Mouse (Mus musculus) embryonic fibroblast, embryonic 13.5 days (primary cell): ENCODE data around the gene Tmem181a. TPM values are rescaled to one million over a fixed set of nuclear protein-coding genes. Genes with fewer than 3 reads are reported as not detected.
"Not testable (repeated sequence)": the region's sequence is repeated elsewhere in the genome, so short reads cannot be mapped to it uniquely, and the experiment has no call there.

Experiments
- H3K27ac ChIP-seq: 2 replicates; pipeline ENCODE4 v1.5.1; 2012; ENCODE audit warnings: low read length, control low read depth, inconsistent platforms; ENCODE audit not compliant: insufficient read depth
- H3K4me1 ChIP-seq: 2 replicates; pipeline ENCODE4 v1.6.1; 2011; ENCODE audit warnings: low read length; ENCODE audit not compliant: control insufficient read depth, insufficient read depth
- H3K4me3 ChIP-seq: 2 replicates; pipeline ENCODE4 v1.5.1; 2011; ENCODE audit warnings: mild to moderate bottlenecking, control low read depth, low read length; ENCODE audit not compliant: insufficient read depth
- polyA plus RNA-seq: library from polyadenylated mRNA; stranded (reverse); fragments of >200 nt; gene quantifications from 2 replicates; pipeline ENCODE4 v1.2.4, GENCODE M21; 2011; ENCODE audit warnings: low read depth; ENCODE audit not compliant: missing spikeins, insufficient read length

Gene Tmem181a
- polyA plus RNA-seq, 1 experiment: 29.0 TPM

DNA sequence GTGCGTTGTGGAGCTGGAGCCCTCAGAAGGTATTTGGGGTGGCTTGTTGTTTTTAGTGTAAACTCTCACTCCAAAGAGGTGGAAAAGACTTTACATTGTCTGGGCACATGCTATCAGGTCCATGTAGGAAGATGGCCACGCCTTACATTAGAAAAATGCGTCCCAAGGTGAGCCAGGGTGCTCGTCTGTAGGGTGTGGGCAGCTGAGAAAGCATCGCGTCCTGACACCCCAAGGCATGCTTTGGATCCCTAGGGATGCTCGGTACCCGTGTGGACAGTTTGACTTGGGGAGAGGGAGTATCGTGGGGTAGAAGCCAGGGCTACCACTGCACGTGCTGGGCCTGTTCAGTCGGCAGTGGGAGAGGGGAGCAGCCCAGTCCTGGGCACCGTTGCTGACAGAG lies 32.4 kb downstream of the Tmem181a start:
- not testable (repeated sequence) for H3K4me3 ChIP-seq, H3K27ac ChIP-seq, H3K4me1 ChIP-seq

DNA sequence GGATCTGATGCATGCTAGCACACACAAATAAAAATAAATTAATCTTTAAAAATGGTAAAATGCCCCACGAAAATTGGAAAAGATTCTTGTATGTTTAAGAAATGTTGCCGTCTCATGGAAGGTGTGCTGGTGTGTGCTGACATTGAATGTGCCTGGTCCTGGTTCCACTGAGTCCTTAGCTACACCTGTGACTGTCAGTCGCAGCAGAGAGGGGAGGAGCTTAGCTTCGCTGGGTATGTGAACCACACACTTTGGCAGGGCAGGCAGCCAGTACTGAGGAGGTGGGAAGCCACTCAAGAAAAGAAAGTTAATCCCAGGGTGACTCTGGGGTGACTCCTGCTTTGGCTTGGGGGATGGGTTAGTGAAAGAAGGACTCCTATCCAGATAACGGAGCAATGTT lies 37.2 kb downstream of the Tmem181a start:
- not testable (repeated sequence) for H3K4me1 ChIP-seq, H3K27ac ChIP-seq, H3K4me3 ChIP-seq

DNA sequence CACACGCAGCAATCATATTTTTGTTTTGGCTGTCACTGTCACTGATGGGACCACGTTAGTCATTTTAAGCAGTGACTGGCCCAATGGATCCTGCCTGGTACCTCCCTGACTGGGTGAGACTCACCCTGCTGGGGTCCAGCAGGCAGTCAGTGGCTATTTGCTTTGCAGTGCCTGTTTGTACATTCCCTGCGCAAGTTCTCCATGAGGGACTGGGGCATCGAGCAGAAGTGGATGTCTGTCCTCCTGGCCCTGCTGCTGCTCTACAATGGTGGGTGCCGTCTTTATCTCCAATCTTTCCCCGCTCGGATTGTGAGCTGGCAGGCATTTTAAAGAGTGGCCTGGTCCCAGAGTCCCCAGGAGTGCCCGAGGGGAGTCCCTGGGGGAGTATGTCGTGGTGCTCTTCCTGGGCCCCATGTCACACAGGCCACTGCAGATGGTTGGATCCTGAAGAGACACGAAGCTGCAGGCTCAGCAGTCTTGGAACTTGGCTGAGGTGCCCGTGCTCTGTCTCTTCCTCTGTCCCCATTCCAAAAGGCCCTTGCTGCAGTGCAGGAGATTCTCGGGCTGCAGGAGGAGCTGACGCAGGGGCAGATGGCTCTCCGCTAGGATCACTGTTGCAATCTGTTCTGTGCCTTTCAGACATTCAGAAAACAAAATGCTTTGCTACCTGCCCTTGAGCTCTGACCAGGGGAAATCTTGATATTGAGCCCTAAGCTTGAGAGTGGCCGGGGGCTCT lies 40.6 kb downstream of the Tmem181a start:
- not testable (repeated sequence) for H3K4me3 ChIP-seq

DNA sequence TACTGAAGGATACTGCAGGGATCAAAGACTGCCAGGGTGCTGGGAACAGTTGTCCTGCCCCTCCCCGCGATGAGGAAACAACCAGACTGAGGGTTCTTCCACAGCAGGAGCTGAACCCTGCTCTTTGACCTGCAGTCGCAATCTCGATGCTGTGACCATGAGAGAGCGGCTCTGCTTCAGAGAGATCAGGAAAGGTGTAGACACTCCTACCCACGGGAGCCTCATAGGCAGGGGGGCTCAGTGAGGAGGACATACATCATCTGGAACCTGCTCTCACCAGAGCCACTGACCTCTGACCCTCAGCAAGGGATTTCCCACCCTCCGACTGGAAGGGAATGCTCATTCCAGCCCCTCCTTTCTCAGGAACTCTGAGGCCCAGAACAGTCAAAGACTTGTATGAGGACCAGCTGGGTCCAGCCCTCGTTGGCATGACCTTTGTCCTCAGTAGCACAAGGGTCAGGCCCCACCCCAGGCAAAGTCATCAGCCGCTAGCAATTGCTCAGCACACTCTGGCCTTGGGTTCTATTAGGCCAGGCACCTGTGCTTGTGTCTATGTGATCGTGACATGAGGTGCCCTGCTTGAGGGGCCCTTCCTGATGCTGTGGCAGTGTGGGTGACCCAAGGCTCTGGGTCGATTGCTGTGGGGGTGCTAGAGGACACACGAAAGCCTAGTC lies 43.7 kb downstream of the Tmem181a start:
- H3K4me1 ChIP-seq, H3K4me3 ChIP-seq, H3K27ac ChIP-seq: not testable (repeated sequence)

More for the DNA sequence above, 40.6 kb downstream of the Tmem181a start:
- H3K4me1 ChIP-seq, H3K27ac ChIP-seq: not testable (repeated sequence)

DNA sequence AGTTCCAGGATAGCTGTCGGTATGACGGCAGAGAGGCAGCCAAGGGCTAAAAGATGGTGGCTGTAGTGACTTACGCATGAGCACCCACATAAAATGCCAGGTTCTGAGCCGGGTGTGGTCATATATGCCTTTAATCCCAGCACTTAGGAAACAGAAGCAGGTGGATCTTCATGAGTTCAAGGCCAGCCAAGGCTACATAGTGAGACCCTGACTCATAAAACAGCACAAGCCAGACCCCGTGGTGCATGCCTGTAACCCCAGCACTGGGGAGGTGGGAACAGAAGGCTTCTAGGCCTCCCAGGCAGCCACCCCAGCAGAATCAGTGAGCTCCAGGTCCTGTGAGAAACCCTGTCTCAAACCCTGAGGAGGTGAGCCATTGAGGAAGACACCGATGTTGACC lies 48.2 kb downstream of the Tmem181a start:
- H3K4me3 ChIP-seq, H3K4me1 ChIP-seq, H3K27ac ChIP-seq: not testable (repeated sequence)

DNA sequence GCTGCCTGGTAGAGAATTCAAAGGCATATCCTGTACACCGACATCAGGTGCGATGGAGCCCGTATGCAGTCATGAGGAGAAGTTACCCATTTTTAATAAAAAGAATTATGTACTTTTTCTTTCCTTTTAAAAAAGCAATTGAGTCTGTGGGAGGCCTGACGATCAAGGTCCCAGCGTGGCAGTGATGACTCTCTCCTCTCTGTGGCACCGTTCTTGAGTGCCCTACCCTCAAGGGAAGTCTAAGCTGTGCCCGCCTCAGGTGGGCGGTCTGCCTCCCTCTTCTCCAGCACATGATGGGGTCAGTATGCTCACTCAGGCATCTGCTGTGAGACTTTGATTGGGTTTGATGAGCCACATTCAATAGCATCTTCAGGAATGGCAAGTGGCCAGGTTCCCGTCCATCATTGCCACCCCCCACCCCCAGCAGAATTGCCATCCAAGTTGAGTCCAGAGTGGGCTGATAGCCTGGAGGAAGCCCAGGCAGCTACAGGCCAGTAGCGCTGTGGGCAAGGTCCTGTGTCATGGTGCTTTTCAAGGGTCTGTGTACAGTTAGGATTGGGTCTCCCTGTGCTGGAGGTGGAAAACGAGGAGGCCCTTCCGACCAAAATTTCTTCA lies 49.1 kb downstream of the Tmem181a start:
- not testable (repeated sequence) for H3K4me3 ChIP-seq, H3K27ac ChIP-seq, H3K4me1 ChIP-seq

DNA sequence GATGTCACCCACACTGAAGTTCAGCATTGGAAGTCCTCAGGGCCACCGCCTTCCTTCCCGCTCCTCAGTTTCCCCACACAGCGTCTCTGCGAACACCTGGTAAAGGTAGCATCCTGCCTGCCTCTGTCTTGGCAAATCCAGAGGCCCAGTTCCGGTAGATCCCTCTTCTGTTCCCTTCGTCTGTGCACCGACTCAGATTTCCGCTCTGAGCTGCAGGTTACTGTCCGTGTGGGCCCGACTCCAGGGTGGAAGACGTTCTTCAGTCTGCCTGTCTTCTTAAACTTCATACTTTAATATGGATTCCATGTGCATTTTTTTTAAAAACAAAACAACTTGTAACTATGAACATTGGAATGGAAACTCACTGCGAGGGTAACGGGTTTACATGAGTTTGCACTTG lies 49.8 kb downstream of the Tmem181a start:
- H3K4me3 ChIP-seq, H3K27ac ChIP-seq, H3K4me1 ChIP-seq: not testable (repeated sequence)

DNA sequence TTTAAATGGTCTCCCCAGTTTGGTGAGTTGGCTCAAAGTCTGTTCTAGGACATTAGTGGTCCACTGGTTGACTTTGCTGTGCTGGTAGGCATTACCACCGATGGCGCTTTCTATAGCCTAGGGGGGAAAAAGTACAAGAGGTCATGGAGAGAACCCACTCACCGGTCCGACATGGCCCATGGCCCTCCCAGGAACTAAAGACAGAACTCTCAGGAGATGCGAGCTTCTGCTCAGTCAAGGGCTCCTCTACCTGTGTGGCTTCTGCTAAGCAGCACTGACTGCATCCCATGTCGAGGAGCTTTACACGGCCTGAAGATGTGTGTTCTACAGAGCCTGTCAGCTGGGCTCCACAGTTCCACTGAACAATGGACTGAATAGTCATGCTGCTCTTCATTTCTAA lies 55.1 kb downstream of the Tmem181a start:
- H3K4me3 ChIP-seq, H3K4me1 ChIP-seq, H3K27ac ChIP-seq: not testable (repeated sequence)

DNA sequence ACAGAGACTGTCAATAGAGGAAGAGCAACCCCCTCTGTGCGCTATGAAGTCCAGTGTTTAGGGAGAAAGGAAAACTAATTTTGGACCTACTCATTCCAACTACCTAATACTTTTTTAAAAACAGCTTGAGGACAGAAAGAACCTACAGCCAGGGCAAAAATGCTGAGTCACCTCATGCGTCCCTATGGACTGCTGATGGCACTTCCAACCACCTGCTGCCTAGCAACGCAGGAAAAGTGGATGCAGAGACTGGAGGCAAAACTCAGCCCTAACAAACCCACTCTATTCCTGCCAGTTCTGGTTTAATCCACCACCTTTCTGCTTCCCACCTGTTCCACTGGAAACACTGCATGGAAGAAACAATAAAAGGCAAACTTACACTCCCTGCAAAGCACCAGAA lies 56.1 kb downstream of the Tmem181a start:
- H3K4me1 ChIP-seq, H3K4me3 ChIP-seq, H3K27ac ChIP-seq: not testable (repeated sequence)

DNA sequence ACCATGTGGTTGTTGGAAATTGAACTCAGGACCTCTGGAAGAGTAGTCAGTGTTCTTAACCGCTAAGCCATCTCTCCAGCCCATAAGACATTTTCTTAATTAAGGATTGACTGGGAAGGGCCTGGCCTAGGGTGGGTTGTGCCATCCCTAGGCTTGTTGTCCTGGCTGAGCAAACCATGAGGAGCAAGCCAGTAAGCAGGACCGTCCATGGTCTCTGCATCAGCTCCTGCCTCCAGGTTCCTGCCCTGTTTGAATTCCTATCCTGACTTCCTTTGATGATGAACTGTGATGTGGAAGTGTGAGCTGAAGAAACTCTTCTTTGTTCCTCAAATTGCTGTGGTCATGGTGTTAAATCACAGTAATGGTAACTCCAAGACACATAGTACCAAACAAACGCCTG lies 57.8 kb downstream of the Tmem181a start:
- not testable (repeated sequence) for H3K27ac ChIP-seq, H3K4me3 ChIP-seq, H3K4me1 ChIP-seq

DNA sequence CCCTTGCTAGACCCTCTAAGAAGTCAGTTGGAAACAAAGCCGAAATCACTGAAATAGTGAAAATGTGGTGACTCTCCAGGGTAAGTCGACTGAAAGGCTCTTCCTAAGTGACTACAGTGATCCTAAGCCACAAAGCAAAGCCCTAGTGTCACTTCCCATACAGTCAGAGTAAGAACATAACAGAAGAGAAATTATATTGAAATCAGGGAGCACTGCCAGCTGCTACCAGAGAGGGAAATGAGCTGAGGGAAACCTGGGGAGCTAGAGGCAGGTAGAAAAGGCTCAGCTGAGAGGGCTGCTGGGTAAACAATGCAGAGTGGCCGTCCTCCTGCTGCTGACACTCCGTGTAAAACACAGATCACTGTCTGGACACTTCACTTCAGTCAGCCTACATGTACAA lies 59.0 kb downstream of the Tmem181a start:
- not testable (repeated sequence) for H3K27ac ChIP-seq, H3K4me1 ChIP-seq, H3K4me3 ChIP-seq

DNA sequence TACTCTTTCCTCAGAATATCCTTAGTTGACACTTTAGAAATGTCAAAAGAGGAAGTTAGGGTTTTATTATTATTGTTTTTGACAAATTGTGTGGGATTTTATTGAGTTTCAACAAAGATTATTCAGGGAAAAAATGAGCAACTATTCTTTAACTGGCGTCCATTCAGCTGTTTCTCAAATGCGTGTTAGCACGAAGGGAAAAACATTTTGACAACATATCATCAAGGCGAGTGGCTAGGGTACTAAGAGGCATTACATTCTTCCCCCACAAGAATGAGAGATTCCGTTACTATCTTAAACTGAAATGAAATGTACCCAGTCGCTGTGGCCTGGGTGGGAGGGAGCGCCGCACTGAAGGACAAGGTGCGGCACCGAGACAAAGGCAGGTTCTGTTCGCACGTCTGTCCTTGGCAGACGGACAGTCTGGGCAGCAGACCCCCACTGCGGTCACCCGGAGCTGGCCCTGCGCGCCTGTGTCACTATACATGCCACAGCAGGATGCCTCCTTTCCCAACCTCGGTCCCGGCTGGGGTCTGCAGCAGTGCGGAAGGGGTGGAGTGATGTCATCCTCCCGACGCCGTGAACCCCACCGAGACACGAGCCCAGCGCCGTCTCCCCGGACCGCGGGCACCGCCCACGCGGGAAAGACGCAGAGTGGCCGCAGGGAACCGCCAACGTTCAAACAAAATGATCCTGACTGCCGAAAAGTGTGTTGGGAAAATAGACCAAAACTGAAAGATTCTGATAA lies 59.9 kb downstream of the Tmem181a start:
- H3K4me1 ChIP-seq, H3K27ac ChIP-seq: not testable (repeated sequence)
- peak overlapping the region; percentile 51 for H3K4me3 ChIP-seq

DNA sequence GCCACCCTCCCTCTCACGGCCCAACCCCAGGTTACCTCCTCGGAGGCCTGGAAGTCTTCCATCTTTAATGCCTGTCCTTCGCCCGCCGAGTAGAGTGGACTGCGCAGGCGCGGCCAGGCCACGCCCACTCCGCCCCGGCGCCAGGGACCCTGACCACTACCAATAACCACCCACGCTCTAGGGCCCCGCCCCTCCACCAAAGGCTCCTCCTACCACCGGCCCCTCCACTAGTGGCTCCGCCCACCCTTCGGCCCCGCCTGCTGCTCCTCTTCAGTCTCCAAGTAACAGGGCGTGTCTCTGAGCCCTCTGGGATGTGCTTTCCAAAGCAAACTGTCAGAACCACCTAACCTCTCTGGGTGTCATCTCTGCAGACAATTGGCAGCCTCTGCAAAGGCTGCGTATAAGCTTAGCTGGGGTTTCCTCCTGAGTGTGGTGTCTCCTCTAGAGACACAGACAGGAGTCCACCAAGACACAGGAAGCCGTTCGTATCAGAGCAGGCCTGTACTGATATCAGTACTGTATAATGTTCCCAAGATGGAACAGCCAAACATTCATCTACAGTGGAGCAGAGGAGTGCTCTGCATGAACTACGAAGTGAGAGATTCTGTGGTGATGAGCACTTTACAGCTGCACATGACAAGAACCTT lies 60.8 kb downstream of the Tmem181a start, which contains the start of gene Dynlt1a:
Gene Dynlt1a (minus strand): TSS at position 162 of the 647 bp plus-strand sequence.
- not testable (repeated sequence) for H3K27ac ChIP-seq, H3K4me1 ChIP-seq
- peak within 1 kb of the TSS; percentile 51 for H3K4me3 ChIP-seq

DNA sequence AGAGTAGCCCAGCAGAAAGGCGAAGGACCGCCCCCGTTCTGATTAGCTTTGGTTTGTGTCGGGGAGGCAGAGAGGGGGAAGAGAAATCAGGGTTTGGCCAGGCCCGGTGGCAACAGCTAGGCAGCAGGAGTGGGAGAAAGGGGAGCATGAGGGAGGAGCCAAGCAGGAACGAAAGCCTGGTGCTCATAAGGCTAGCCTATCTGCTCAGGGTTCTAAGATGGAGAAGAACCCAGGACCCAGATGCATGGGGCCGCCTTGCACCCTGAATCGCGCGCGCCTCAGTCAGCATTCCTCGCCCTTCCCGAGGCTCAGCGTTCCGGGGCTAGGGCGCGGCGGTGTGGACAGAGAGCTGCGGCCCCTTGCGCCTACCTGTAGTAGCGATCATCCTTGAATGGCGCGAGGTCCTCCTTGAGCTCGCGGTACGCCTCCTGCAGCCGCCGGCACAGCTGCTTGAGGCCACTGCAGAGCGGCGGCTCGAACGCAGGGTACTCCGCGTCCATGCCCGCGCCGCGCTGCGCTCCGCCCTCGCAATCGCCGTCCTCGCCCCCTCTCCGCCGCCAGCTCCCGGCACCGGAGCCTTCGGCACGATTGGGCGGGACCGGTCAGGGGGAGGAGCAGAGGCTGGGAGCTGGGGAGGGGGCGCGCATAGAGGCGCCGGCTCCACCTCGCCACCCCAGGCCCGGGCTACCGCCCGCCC lies 64.6 kb downstream of the Tmem181a start:
- not testable (repeated sequence) for H3K4me1 ChIP-seq, H3K4me3 ChIP-seq, H3K27ac ChIP-seq

DNA sequence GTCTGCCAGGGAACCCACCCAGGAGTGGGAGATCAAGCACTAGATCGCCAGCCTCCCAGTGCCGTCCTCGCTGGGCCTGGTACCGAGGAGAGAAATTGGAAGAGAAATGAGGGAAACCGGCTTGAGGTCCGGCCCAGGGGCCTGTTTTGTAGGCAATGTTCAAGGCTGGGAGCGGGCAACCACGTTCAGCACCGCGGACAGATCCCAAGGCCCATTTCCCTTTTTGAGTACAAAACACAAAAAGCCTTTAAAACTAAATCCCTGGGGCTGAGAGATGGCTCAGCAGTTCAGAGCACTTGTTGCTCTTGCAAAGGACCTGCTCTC lies 65.1 kb downstream of the Tmem181a start:
- H3K4me1 ChIP-seq, H3K27ac ChIP-seq, H3K4me3 ChIP-seq: not testable (repeated sequence)
